Mouse (Mus musculus) CH12.LX (cell line): ENCODE measurements around the gene Gpr6. TPM values are rescaled to one million over a fixed set of nuclear protein-coding genes. Genes with fewer than 3 reads are reported as not detected.

Experiments
- polyA plus RNA-seq: library from polyadenylated mRNA; unstranded; fragments of >175 nt; gene quantifications from 2 replicates; pipeline ENCODE4 v1.2.1, GENCODE M21; 2012; ENCODE audit warnings: low read depth; ENCODE audit not compliant: insufficient read length
- total RNA-seq, 2 experiments: library from RNA; depleted of rRNA; stranded (reverse); fragments of 300-350 nt in 1 of 2; fragments of >200 nt in 1 of 2; gene quantifications; 2 replicates each; pipeline ENCODE4 v1.2.3; 2012 to 2014

The Gpr6 gene
- total and polyA plus RNA-seq, 3 experiments: not detected

Other genes with a start within 250 kb of the Gpr6 start
- gene Cdc40, start 189.0 kb downstream of the Gpr6 start, total RNA-seq (2012; rRNA removed): 12.7 and 13.6 TPM in 2 replicates
- 8.7 and 10.6 TPM in 2 replicates for gene Cdc40, start 189.0 kb downstream of the Gpr6 start, total RNA-seq (2014; rRNA removed)
- gene Cdc40, start 189.0 kb downstream of the Gpr6 start, polyA plus RNA-seq: 34.2 and 36.0 TPM in 2 replicates
- gene Wasf1, start 188.8 kb downstream of the Gpr6 start, total RNA-seq (2012; rRNA removed): not detected in 2 replicates
- 0.08 TPM in 1 of 2 replicates, not detected in the other for gene Wasf1, start 188.8 kb downstream of the Gpr6 start, total RNA-seq (2014; rRNA removed)
- 0.09 and 0.10 TPM in 2 replicates for gene Wasf1, start 188.8 kb downstream of the Gpr6 start, polyA plus RNA-seq
- gene Fig4, start 231.0 kb upstream of the Gpr6 start, total RNA-seq (2012; rRNA removed): 22.6 and 24.4 TPM in 2 replicates
- gene Fig4, start 231.0 kb upstream of the Gpr6 start, total RNA-seq (2014; rRNA removed): 35.4 and 38.4 TPM in 2 replicates
- gene Fig4, start 231.0 kb upstream of the Gpr6 start, polyA plus RNA-seq: 39.2 and 39.6 TPM in 2 replicates
- gene Ak9, start 231.7 kb upstream of the Gpr6 start, total RNA-seq (2012; rRNA removed): 0.04 TPM in 2 replicates
- 0.07 and 0.08 TPM in 2 replicates for gene Ak9, start 231.7 kb upstream of the Gpr6 start, total RNA-seq (2014; rRNA removed)
- 0.11 and 0.31 TPM in 2 replicates for gene Ak9, start 231.7 kb upstream of the Gpr6 start, polyA plus RNA-seq